Mouse (Mus musculus) MEL (cell line): ENCODE measurements around the gene Atp13a3. TPM values are rescaled to one million over a fixed set of nuclear protein-coding genes. Genes with fewer than 3 reads are reported as not detected.

Experiments used
- DNase-seq: peaks from one replicate; pipeline ENCODE4 v3.0.0; 2011; ENCODE audit warnings: low read depth, low spot score
- H3K27ac ChIP-seq: 2 replicates; pipeline ENCODE4 v1.5.1; 2012; ENCODE audit warnings: low read depth, mild to moderate bottlenecking, control low read depth, low read length, moderate library complexity; ENCODE audit not compliant: control insufficient read depth
- H3K27me3 ChIP-seq, 2 experiments: fragments of 150-350 bp in 1 of 2; sonication (generic) in 1 of 2; 2 replicates each; pipeline ENCODE4 v1.6.1; 2012; ENCODE audit warnings: low read length in 2 of 2, mild to moderate bottlenecking in 2 of 2, improper control_type of control experiment in 1 of 2, moderate library complexity in 1 of 2; ENCODE audit not compliant: insufficient read depth in 2 of 2, control insufficient read depth in 1 of 2
- H3K36me3 ChIP-seq, 2 experiments: 2 replicates each; pipeline ENCODE4 v1.6.1; 2012 to 2014; ENCODE audit warnings: low read length in 2 of 2, improper control_type of control experiment in 1 of 2, inconsistent platforms in 1 of 2, mild to moderate bottlenecking in 1 of 2; ENCODE audit not compliant: insufficient read depth in 2 of 2, control insufficient read depth in 1 of 2
- H3K4me1 ChIP-seq, 2 experiments: fragments of 150-350 bp in 1 of 2; sonication (generic) in 1 of 2; 2 replicates each; pipeline ENCODE4 v1.6.1; 2012; ENCODE audit warnings: low read length in 2 of 2, improper control_type of control experiment in 1 of 2, mild to moderate bottlenecking in 1 of 2; ENCODE audit not compliant: insufficient read depth in 2 of 2, control insufficient read depth in 1 of 2
- H3K4me3 ChIP-seq, 2 experiments: fragments of 150-350 bp in 1 of 2; sonication (generic) in 1 of 2; 2 replicates each; pipeline ENCODE4 v1.5.1; 2012; ENCODE audit warnings: low read depth in 2 of 2, low read length in 2 of 2, mild to moderate bottlenecking in 2 of 2, moderate library complexity in 2 of 2, control low read depth in 1 of 2, improper control_type of control experiment in 1 of 2; ENCODE audit not compliant: control insufficient read depth in 1 of 2, insufficient read depth in 1 of 2
- H3K79me2 ChIP-seq: 2 replicates; pipeline ENCODE4 v1.6.1; 2012; ENCODE audit warnings: mild to moderate bottlenecking, low read length, moderate library complexity; ENCODE audit not compliant: control insufficient read depth, poor library complexity, insufficient read depth
- H3K9ac ChIP-seq: 2 replicates; pipeline ENCODE4 v1.6.1; 2012; ENCODE audit warnings: low read depth, mild to moderate bottlenecking, control low read depth, low read length, moderate library complexity; ENCODE audit not compliant: control insufficient read depth, poor library complexity, severe bottlenecking
- H3K9me3 ChIP-seq: fragments of 150-350 bp; sonication (generic); replicated peaks from 2 replicates; pipeline ENCODE4 v1.6.1; 2012; ENCODE audit warnings: mild to moderate bottlenecking, low read length, improper control_type of control experiment, moderate library complexity; ENCODE audit not compliant: insufficient read depth
- CHD1 ChIP-seq: IDR thresholded peaks from 2 replicates; pipeline ENCODE4 v1.6.1; 2012; ENCODE audit warnings: low read depth, mild to moderate bottlenecking, inconsistent platforms, low read length, improper control_type of control experiment
- EP300 ChIP-seq, 2 experiments: IDR thresholded peaks; 2 replicates each; pipeline ENCODE4 v1.6.1; 2011; ENCODE audit warnings: improper control_type of control experiment in 2 of 2, low read length in 2 of 2, low read depth in 1 of 2, mild to moderate bottlenecking in 1 of 2
- ETS1 ChIP-seq: IDR thresholded peaks from 2 replicates; pipeline ENCODE4 v1.6.1; 2012; ENCODE audit warnings: low read depth, mild to moderate bottlenecking, inconsistent platforms, low read length, improper control_type of control experiment, moderate library complexity
- HCFC1 ChIP-seq: IDR thresholded peaks from 2 replicates; pipeline ENCODE4 v1.6.1; 2012; ENCODE audit warnings: low read depth, mild to moderate bottlenecking, inconsistent platforms, low read length, improper control_type of control experiment, moderate library complexity
- JUND ChIP-seq: IDR thresholded peaks from 2 replicates; pipeline ENCODE4 v1.6.1; 2011; ENCODE audit warnings: low read depth, mild to moderate bottlenecking, improper control_type of control experiment, low read length
- MAFK ChIP-seq: IDR thresholded peaks from 2 replicates; pipeline ENCODE4 v1.6.1; 2011; ENCODE audit warnings: low read depth, mild to moderate bottlenecking, low read length, improper control_type of control experiment, borderline replicate concordance
- MAX ChIP-seq: IDR thresholded peaks from 2 replicates; pipeline ENCODE4 v1.6.1; 2011; ENCODE audit warnings: low read length, improper control_type of control experiment
- MXI1 ChIP-seq: IDR thresholded peaks from 2 replicates; pipeline ENCODE4 v1.6.1; 2011; ENCODE audit warnings: mild to moderate bottlenecking, low read depth, low read length, improper control_type of control experiment
- MYC ChIP-seq: IDR thresholded peaks from 2 replicates; pipeline ENCODE4 v1.6.1; 2011; ENCODE audit warnings: low read depth, mild to moderate bottlenecking, low read length, improper control_type of control experiment, moderate library complexity
- POLR2A ChIP-seq, 2 experiments: IDR thresholded peaks; 2 replicates each; pipeline ENCODE4 v1.6.1; 2011 to 2012; ENCODE audit warnings: low read length in 2 of 2, mild to moderate bottlenecking in 2 of 2, control low read depth in 1 of 2, improper control_type of control experiment in 1 of 2, low read depth in 1 of 2, moderate library complexity in 1 of 2; ENCODE audit not compliant: control insufficient read depth in 1 of 2, insufficient read depth in 1 of 2, poor library complexity in 1 of 2
- SIN3A ChIP-seq: IDR thresholded peaks from 2 replicates; pipeline ENCODE4 v1.6.1; 2012; ENCODE audit warnings: low read length, improper control_type of control experiment, inconsistent platforms
- SMC3 ChIP-seq: IDR thresholded peaks from 2 replicates; pipeline ENCODE4 v1.6.1; 2011; ENCODE audit warnings: low read depth, low read length, improper control_type of control experiment
- TAL1 ChIP-seq: IDR thresholded peaks from 2 replicates; pipeline ENCODE4 v1.6.1; 2012; ENCODE audit warnings: mild to moderate bottlenecking, inconsistent platforms, low read length, moderate library complexity, mixed read lengths
- TCF12 ChIP-seq: IDR thresholded peaks from 2 replicates; pipeline ENCODE4 v1.6.1; 2014; ENCODE audit warnings: low read depth, mild to moderate bottlenecking, inconsistent platforms, low read length, improper control_type of control experiment, moderate library complexity
- UBTF ChIP-seq: IDR thresholded peaks from 2 replicates; pipeline ENCODE4 v1.6.1; 2012; ENCODE audit warnings: low read depth, mild to moderate bottlenecking, inconsistent platforms, low read length, improper control_type of control experiment, moderate library complexity, borderline replicate concordance; ENCODE audit not compliant: insufficient read depth
- USF2 ChIP-seq, 2 experiments: IDR thresholded peaks; 2 replicates each; pipeline ENCODE4 v1.6.1; 2011 to 2012; ENCODE audit warnings: improper control_type of control experiment in 2 of 2, low read length in 2 of 2, borderline replicate concordance in 1 of 2, inconsistent platforms in 1 of 2, low read depth in 1 of 2, mild to moderate bottlenecking in 1 of 2; ENCODE audit not compliant: insufficient read depth in 1 of 2
- ZKSCAN1 ChIP-seq: IDR thresholded peaks from 2 replicates; pipeline ENCODE4 v1.6.1; 2012; ENCODE audit warnings: low read depth, mild to moderate bottlenecking, inconsistent platforms, low read length, improper control_type of control experiment, moderate library complexity
- ZNF384 ChIP-seq: IDR thresholded peaks from 2 replicates; pipeline ENCODE4 v1.6.1; 2012; ENCODE audit warnings: low read depth, mild to moderate bottlenecking, inconsistent platforms, low read length, improper control_type of control experiment
- polyA plus RNA-seq, 2 experiments: library from polyadenylated mRNA; stranded (reverse) in 1 of 2; unstranded in 1 of 2; fragments of >175 nt in 1 of 2; fragments of >200 nt in 1 of 2; gene quantifications; 2 replicates each; pipeline versions ENCODE4 v1.2.1 to v1.2.4; 2012; ENCODE audit warnings: low replicate concordance in 2 of 2, low read depth in 1 of 2; ENCODE audit not compliant: insufficient read length in 2 of 2, insufficient read depth in 1 of 2, missing spikeins in 1 of 2
- total RNA-seq: library from RNA; depleted of rRNA; stranded (reverse); fragments of 300-350 nt; gene quantifications from 2 replicates; pipeline ENCODE4 v1.2.3, GENCODE M21; 2012

The Atp13a3 gene
- total and polyA plus RNA-seq, 3 experiments: 93.3 to 120 (median 117) TPM

DNA sequence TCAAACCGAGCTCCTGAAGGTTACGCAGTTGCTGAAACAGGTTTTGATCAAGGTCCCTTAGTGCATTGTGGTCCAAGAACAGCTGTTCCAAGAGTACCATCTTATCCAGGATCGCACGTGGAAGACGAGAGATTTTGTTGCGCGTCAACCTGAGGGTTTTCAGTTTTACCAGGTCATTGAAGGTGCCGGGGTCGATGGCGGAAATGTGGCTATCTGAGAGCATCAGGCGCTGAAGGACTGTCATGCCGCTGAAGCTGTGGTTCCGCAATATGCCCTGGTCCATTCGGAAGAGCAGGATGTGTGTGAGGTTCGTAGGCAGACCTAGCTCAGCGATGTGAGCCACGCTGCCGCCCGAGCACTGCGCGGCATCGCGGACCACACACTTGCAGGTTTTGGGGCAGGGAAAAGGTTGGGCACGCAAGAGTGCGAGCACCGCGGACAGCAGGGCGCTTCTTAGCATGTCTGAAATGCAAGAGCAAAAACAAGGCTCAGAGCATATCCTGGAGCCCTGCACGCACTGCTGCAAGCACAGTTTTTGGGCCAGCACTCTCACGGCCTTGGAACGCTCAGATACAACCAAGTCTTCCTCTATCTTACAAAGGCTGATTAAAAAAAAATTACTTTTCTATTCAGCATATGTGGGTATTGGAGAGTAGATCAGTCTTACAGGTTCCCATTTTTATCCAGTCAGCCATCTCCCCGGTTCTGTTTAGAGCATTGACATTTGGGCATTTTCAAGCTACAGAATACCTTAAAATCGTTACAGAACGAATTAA, 96.2 kb downstream of the Atp13a3 start:
- no peaks in the 10 kb centered on the region for H3K9me3 ChIP-seq
- peaks cover 11 to 32% of the 10 kb centered on the region in 2 experiments for H3K36me3 ChIP-seq
- peak overlapping the region; percentile 75 to 79 for H3K4me3 ChIP-seq
- H3K27ac ChIP-seq: peak overlapping the region; percentile 97
- H3K4me1 ChIP-seq: peaks cover 23 to 33% of the 10 kb centered on the region in 2 experiments
- H3K27me3 ChIP-seq: no peaks in the 10 kb centered on the region
- peak overlapping the region; percentile 84 for H3K9ac ChIP-seq
- peak; percentile 80 for DNase-seq
- TF ChIP-seq TCF12 (peak; percentile 7; the same call in 1 of the 2 replicates), MYC (peak; percentile 68; the same call in 1 of the 2 replicates), SMC3 (0 out of 2 replicates have a peak, but pooled peaks have one; percentile 1), ZKSCAN1 (no peak), MXI1 (peak; percentile 76), CHD1 (0 out of 2 replicates have a peak, but pooled peaks have one; percentile 46), EP300 (IDR thresholded peaks at IDR 0.05; ENCODE audit: low read depth in 1 of 2, low read length in 2 of 2) (0 out of 4 replicates have a peak, but pooled peaks of 1 of the 2 experiments have one; percentile 21), MAFK (no peak), HCFC1 (0 out of 2 replicates have a peak, but pooled peaks have one; percentile 9), TAL1 (peak; percentile 71), JUND (0 out of 2 replicates have a peak, but pooled peaks have one; percentile 27), SIN3A (peak; percentile 29; the same call in 1 of the 2 replicates), USF2 (IDR thresholded peaks at IDR 0.05; ENCODE audit: borderline replicate concordance in 1 of 2, insufficient read depth in 1 of 2, low read depth in 1 of 2, low read length in 2 of 2) (no peak), ETS1 (peak; percentile 51), POLR2A (IDR thresholded peaks at IDR 0.05; ENCODE audit: control insufficient read depth in 1 of 2, insufficient read depth in 1 of 2, low read depth in 1 of 2, low read length in 2 of 2, poor library complexity in 1 of 2) (peak in 1 of 2 experiments; percentile 30; a peak in 1 of 4 replicates), ZNF384 (peak; percentile 62), MAX (peak; percentile 61), UBTF (no peak)
- H3K79me2 ChIP-seq: peaks cover 31% of the 10 kb centered on the region
